Mouse (Mus musculus) hindlimb bud, embryonic 11.5 days (tissue): ENCODE results near the gene Trim10.
A peak's percentile ranks its signal among the peaks of the same experiment; 100 is the strongest.
"Not testable (repeated sequence)": the region's sequence is repeated elsewhere in the genome, so short reads cannot be mapped to it uniquely, and the experiment has no call there.

Source experiments
- DNase-seq: peaks from one replicate; pipeline ENCODE4 v3.0.0-alpha.2; 2012; ENCODE audit warnings: low read depth, low spot score; ENCODE audit errors: extremely low spot score

The Trim10 gene

DNA sequence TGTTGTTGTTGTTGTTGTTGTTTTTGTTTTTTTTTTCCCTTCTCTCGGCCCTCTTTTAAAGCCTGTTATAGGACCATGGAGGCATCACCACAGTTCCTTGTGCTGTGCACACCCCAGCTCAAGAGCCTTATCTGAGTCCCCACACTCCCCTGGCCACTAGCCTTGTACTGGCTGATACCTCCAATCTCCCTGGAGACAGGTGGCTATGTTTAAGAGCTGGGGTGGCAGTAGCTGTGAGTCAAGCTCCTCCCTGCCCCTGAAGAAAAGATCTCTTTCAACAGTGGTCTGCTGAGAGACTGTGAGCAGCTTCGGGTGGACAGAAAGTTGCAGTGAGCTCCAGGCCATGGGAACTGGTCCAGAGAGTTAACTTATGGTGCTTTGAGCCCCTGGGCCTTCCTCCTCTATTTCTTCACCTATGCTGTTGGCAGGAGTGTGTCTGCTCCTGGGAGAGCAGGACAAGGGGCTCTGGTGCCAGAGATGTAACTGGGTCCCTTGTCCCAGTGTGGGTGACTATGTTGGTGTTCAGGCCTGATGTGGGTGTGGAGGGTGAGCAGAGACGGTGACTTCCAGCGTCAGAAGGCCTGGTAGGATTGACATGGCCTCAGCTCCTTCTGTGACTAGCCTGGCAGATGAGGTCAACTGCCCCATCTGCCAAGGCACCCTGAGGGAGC is at the start of gene Trim10:
TSS of gene Trim10 (plus strand) at position 291 of the 671 bp plus-strand sequence.
- no peak for DNase-seq

DNA sequence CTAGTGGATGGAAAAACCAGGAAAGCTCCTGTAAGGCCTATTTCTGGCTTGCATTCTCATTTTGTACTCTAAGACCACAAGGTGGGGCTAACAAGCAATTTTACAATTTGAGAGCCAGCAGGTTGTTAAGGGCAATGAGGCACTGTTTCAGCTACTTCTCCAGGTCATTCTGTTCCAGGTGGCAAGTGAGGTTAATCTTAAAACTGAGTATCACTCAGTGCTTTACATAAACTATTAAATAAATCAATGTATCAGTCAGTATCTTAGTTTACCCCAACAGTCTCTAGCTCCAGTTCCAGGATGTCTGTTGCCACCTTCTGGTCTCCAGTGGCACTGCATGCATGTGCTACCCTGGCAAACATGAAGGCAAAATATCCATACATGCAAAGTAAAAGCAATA is 45.4 kb upstream of the Trim10 start:
- DNase-seq = no peak

DNA sequence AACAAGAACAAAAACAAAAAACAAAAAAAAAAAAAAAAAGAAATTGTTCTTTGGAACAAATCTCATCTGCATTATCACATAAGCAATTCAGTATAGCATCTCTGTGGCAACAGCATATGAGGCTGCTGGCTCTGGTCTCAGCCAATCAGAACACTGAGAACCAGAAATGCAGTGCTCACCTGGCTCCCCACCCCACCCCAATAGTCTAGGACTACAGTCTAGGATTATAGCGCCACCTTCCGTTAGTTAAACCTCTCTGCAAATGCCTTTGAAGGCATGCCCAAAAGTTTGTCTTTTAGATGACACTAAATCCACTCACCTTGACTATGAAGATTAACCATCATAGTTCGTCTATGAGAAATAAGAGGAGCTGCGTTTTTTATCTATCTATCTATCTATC is 43.8 kb upstream of the Trim10 start:
- no peak for DNase-seq

DNA sequence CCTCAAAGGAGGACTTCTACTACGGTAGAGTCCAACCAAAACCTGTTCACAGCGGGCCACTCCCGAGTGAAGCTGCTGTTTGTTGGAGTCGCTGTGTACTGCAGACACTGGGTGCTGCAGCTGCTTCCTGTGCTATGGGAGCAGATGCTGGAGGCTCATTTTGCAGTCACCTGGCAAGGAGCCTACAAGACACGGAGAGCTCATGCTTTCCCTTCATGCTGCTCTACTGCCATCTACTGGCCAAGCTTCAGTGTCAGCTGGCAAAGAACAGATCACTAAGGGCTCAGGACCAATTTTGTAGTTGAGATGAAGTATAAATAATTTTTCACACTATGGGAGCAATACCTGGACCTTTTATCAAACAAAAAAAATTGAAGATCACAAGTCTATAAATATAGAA is 43.4 kb upstream of the Trim10 start:
- DNase-seq = not testable (repeated sequence)

DNA sequence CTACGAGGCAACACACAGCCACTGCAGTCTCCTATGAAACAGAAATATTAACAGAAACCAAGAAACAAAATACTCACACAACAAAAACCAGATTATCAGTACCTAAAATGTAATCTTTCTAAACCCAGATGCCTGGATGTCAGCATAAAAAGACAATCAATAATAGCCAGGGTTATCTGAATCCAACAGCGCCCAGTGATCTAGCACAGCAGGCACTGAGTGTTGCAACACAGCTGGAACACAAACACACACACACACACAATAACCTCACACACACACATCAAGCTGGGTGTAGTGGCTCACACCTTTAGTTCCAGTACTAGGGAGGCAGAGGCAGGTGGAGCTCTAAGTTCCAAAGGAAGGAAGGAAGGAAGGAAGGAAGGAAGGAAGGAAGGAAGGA is 40.9 kb upstream of the Trim10 start:
- no peak for DNase-seq

DNA sequence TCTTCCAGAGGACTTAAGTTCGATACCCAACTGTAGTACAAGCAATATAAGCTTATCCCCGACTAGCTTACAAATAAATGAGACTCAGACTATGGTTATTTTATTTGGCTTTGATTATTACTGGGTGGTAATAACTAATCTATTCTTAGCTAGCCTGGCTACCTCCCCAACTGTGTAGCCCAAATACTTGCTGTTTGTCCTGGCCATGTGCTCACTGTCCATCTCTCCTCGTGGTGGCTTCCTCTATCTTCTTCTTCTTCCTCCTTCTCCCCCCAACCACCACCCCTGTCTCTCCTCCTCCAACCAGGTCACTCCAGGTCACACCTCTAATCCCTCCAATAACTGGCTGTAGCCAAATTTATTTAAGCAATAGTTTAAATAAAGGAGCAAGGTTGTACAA is 38.9 kb upstream of the Trim10 start:
- no peak for DNase-seq

DNA sequence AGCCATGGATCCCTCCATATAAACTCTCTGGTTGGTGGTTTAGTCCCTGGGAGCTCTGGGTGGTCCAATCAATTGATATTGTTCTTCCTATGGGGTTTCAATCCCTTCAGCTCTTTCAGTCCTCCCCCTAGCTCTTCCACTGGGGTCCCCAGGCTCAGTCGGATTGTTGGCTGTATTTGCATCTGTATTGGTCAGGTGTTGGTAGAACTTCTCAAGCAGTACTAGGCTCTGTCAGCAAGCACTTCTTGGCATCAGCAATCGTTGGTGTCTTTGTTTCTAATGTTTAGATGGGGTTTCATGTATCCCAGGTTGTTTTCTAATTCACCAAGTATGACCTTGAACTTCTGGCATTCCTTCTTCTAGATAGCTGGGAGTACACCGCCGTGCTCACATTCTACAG is 36.7 kb upstream of the Trim10 start:
- no peak for DNase-seq

DNA sequence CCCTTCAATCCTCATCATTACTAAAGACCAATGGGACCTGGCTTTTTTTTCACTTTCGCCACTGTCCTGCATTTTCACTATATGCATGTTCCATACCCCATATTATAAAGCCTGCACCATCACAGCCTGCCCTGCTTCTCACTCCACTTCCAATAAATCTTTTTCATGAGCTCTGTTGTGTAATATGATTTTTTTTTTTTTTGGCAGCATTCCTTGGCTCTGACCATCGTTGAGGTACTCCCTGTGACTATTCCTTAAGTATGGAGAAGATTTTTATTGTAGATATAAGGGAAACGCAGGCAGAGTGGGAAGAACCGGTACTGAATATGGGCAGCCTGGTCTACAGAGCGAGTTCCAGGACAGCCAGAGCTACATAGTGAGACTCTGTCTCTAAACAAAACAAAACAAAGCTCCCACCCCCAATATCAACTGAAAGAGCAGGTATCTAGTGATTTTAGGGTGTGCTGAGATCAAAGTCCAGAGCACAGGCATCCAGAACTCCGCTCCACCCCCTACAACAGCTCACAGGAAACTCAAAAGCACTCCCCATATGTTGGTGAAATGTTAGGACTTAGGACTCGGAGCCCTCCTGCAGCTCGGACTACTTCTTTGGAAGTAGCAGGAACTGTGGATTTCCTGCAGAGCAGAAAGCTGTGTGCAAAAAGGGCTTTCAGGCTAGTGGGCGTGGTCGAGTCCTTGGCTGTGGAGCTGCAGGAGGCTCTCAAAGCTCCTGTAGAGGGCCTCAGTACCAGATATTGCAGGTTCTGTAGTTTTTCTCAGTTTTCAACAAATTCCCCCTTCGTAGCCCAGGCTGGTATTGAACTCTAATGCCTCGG is 33.6 kb upstream of the Trim10 start:
- DNase-seq = no peak

DNA sequence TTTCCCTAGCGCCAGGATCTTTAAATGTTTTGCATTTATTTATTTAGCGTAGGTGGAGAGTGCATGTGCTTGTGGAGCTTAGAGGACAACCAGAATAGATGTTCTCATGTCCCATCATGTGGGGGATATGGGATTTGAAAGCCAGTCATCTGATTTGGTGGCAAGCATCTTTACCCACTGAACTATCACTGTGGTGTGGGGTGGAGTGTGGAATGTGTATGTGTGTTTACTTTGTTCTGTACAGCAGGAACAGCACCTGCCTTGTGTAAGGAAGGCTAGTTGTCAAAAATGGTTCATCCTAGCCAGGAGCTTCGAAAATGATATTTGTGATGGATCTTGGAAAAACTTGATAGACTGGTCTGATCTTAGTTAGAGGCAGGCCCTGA is 33.0 kb upstream of the Trim10 start:
- no peak for DNase-seq

DNA sequence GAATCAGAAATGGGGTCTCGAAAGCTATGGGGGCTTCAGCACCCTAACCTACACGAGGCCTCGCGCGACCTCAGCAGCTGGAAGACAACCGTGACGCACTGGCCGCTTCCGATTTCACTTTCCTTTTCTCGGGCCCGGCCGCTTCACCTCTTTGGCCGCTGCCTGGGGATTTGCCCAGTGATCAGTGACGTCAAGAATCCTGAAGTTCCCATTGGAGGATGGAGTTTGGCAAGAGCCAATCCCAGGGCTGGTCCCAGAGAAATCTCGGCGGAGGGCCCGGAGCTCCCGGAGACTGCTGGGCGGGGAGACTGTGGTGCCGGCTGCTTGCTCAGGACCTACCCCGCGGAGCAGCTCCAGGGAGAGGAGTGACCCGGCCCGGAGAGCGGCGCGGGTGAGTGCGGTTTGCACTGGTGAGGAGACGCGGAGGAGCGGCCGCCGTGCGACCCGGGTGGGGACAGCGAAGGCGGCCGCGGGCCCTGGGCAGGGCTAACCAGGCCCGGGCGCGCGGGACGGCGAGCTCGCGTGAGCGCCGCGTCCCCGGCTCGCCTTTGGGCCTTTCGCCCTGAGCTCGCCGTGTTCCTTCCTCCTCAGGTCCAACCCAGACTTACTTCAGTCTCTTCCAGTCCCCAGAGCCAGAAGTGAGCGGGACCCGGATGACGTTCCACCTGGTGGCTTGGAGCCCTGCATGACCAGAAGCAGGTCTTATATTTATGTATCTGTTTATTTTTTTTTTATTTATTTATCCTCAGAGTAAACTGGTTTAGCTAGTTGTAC is 32.3 kb upstream of the Trim10 start, which contains the start of gene Trim26:
TSS of gene Trim26 (plus strand) at position 261 of the 774 bp plus-strand sequence.
- peak; percentile 95 for DNase-seq

DNA sequence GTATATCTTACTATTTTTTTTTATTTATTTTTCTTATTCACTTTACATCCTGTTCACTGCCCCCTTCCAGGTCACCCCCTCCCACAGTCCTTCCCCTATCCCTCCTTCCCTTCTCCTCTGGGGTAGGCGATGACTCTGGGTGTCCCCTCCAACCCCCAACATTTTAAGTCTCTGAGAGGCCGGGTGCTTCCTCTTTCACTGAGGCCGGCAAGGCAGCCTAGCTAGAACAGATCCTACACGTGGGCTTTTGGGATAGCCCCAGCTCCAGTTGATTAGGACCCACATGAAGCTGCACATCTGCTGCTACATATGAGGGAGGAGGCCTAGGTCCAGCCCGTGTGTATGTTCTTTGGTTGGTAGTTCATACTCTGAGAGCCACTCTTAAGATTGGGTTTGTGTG is 30.4 kb upstream of the Trim10 start:
- DNase-seq = no peak

DNA sequence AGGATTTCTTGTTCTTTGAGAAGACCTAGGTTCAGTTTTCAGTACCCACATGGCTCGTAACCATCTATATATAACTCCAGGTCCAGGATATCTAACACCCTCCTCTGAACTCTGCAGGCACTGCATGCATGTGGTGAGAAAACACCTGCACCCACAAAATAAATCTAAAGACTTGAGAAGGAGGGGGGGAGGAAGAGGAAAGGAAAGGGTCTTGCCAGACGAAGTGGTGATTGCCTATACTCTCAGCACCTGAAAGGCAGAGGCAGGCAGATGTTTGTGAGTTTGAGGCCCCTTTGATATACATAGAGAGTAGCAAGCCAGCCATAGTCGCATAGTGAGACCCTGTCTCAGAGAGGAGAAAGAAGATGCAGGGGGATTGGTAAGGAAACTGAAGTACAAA is 29.4 kb upstream of the Trim10 start:
- no peak for DNase-seq

DNA sequence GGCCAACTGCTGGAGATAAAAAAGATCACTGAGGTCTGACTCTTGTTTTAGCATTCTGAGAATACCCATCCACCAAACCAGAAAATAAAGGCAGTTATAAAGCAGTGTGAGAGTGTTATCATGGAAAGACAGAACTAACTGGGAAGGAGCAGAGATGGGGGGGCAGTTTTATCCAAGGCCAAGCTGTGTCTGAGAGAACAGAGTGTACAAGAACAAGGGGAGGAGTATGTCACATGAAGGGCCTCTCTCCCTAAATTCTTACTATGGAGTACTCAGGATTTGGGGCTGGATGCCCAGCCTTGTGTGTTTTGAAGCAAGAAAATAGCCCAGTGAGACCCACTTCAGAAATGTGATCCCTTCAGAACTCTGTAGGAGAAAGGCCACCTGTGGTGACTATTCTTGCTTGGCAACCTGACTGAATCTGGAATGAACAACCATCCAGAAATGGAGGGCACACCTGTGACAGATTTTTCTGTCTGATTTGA is 28.4 kb upstream of the Trim10 start:
- no peak for DNase-seq

DNA sequence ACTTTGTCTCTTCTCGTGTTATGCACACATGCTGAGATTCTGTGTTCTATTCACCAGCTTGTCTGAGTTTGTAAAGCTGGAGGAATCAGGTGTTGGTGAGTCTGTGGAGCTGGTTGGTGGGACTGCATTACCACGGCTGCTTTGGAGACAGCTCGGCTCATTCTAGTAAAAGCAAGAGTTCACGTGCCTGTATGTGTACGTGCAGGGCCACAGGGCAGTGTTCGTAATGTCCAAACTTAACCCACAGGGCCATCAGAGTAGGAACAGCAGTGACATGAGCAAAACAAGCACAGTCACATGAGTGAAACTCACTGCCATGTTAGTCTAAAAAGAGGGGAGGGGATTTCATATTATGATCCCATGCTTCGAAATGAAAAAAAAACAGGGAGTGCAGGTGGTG is 25.7 kb upstream of the Trim10 start:
- DNase-seq = no peak

DNA sequence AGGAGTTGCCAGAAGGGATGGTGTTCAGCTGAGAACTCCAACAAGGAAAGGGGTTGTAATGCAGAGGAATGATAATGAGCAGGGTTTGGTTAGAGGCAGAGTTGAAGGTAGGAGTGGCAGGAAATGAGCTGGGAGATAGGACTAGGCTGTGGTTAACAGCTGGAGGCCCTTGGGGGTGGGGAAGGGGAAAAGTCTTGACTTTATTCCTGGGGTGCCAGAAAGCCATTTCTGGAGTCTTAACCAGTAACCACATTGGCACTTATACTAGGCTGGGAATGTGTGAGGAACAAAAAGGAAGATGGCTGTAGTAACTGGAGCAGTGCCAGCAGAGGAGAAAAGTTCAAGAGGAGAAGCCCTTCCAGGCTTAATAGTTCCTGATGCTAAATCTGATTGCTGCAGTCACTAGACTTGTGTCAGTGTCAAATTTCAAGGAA is 25.1 kb upstream of the Trim10 start:
- no peak for DNase-seq

DNA sequence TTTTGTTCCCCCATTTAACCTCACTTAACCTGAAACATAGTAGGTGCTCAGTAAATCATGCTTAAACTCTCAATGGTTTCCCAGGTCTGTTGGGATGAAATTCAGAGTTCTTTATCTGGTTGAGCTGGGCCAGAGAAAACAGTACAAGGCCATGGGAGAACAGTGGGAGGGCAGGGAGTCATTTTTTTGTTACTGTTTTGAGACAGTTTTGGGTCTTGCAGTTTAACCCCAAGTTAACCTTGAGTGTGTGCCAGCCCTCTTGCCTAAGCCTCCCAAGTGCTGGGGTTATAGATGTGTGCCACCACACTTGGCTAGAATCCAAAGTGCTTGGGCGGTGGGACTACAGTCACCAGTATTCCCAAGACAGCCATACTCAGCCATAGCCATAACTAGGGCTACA is 24.6 kb upstream of the Trim10 start:
- DNase-seq = no peak

DNA sequence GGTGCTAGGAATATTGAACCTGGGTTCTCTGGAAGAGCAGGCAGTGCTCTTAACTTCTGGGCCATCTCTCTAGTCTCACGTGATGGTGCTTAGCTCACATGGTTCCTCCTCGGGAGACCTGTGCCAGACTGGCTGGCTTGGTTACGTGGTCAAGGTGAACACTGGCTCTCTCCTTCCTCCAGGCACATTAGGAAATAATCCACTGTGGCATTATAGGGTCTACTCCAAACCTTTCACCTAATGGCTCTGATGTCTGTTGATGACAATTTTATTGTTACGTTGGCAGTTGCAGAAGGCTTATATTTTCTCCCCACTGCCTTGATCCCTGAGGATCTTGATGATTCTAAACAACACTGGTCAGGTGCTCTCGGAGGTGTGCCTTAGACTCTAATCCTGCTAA is 20.5 kb upstream of the Trim10 start:
- DNase-seq = no peak

DNA sequence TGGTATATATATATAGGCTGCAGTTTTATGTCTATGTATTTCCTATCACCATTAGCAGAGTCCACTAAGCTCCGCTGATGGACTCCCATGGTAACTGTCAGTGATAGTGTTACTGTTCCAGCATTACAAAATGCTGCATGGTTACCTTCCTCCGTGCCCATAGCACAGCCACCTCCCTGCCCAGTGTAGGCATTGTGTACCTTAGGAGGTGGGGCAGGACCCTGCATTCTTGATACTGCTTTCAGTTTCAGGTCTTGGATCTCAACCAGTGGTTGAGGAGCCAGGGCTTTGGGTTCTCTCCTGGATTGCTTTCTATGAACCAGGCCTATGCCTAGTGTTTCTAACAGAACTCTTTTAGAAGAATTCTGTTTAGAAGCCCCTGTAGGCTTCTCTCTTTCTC is 19.4 kb upstream of the Trim10 start:
- DNase-seq = no peak

DNA sequence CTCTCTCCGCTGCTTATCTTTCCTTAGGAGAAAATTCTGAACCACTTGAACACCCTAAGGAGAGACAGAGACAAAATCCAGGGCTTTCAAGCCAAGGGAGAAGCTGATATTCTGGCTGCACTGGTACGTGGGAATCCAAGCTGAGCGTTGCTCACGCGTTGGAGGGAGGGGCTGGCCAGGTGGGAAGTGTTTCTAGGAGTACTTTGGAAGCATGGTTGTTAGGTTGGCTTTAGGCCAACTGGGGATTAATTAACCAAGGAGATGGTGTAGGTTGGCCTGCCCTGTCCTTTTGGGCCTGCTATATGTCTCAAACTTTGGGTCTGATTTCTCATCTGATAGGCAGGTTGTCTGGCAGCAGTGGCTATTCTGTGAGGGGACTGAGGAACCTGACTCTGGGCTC is 18.2 kb upstream of the Trim10 start:
- no peak for DNase-seq

DNA sequence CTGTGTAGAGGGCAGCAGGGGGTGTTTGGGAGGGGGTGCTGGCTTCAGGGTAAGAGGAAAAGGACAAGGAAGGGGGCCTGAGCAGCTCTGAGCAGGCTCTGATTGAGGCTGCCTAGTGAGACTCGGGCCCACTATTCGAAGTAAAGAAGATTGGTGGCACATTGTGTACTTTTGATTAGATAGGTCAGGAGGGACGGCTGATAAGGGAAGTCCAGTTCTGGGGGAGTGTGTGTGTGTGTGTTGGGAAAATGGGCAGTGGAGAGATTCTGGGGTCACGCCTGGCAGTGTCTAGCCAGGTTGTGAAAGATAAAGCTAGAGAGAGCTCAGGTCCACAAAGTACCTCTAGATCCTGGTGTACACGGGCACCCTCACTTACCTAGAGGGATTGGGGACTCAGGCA is 17.7 kb upstream of the Trim10 start:
- no peak for DNase-seq

DNA sequence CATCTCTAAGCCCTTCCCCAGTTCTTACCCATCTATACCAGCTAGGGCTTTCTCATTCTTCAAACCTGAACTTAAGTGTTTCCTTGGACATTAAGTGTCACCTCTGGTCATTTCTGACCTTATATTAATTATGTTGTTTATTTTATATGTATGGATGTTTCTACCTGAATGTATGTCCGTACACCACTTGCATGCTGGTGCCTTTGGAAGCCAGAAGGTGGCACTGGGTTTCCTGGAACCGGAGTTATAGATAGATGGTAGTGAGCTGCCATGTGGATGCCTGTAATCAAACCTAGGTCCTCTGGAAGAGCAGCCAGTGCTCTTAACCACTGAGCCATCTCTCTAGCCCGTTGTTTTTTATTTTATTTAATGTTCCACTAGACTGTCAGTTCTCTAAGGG is 13.9 kb upstream of the Trim10 start:
- DNase-seq = no peak

DNA sequence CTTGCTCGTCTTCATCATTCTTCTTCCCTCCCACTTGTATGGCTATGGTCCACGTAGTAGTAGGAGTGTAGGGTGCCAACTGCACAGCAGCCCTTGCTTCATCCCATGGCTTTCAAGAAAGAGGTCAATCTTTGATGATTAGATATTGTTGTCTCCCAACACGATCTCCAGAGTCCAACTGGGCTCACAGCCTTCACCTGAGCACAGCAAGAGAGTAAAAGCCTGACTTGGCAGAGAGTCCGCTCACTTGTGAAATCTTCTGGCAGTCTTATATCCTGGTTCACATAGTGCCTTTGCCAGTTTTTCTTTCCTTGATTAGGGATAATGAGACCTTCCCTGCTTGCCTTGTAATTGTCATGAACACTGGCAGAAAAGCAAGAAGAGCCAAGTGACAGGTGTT is 13.1 kb upstream of the Trim10 start:
- DNase-seq = no peak
